Mouse (Mus musculus) heart, postnatal 0 days (tissue): ENCODE data around the gene Skp1a.

Experiments used
- CTCF ChIP-seq: IDR thresholded peaks from 2 replicates; pipeline ENCODE4 v1.5.1; 2016; ENCODE audit warnings: antibody characterized with exemption, control low read depth, low read depth
- EP300 ChIP-seq: IDR thresholded peaks from 2 replicates; pipeline ENCODE4 v1.6.1; 2016; ENCODE audit warnings: antibody characterized with exemption, low read depth

DNA sequence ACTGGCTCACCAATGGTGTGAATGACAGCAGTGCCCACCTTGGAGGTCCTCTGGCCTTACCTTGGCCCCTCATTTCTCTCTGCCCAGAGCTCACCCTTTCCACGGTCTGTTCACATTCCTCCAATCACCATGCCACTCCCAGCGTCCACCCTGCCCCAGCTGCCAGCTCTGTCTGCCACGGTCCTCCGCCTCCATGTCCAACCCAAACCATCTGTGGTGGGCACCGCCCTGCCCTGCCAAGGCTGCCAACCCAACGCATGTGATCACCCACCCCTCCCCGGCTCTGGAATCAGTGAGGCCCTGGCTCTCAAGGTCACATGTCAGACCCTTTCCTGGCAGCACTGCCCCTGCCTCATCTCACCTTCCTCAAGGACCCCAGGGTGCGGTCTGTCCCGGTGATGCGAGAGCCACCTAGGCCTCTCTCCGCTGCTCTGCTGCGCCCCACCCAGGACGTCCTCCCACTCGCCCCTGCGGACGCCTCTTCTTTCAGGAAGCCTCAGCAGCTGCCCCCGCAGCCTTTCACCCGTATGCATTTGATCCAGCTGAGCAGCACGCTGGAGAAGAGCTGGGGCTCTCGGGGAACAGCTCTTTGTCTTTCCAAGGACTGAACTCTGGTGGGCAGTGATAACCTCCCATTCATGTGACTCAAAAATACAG is 42.8 kb downstream of the Skp1a start:
- TF ChIP-seq CTCF, result no peak
- no peak for TF ChIP-seq EP300
